Mouse (Mus musculus): ENCODE results near the gene Tesk2.

DNA sequence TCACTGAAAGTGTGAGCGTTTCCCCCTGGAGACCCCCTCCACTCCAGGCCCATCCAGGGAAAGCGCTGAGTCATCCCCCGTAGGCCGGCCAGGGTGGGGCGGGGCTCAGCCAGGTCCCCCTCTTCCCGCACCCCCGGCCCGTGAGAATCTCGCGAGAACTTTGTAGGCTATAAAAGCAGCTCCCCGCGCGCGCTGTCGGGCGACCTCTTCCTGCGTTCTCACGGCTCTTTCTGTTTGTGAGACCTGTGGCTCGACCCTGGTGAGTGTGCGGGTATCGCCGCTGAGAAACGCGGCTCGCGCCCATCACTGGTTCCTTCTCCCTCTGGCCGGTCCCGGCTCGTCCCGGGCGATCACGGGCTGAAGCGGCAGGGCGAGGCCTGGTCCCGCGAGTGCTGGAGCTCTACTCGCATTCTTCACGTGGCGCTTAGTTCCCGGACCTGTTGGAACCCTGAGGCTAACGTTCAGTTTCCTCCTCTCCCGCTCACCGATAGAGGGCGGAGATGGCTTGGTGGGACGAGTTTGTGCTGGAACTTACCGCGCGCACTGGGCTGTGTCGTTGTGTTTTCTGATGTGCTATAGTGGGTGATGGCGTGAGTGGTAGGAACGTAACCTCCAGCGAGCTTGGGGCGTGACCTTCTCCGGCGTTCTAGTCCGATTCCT lies 35.2 kb upstream of the Tesk2 start, which contains the start of gene Prdx1:
- TF ChIP-seq CTCF (IDR thresholded peaks at IDR 0.05; ENCODE audit: low read depth) (peak; percentile 95), EP300 (IDR thresholded peaks at IDR 0.05; ENCODE audit: low read depth) (peak; percentile 71)

Measured in liver, embryonic 14.5 days (tissue).